Mouse (Mus musculus) limb, embryonic 11.5 days (tissue): ENCODE data around the gene Suds3. TPM values are rescaled to one million over a fixed set of nuclear protein-coding genes. Genes with fewer than 3 reads are reported as not detected.

Experiments used
- ATAC-seq: fragments of 200-750 bp; cut with Nextera tagmentation; 2 replicates; pipeline ENCODE4 v1.8.0; 2017; ENCODE audit warnings: low read depth; ENCODE audit not compliant: insufficient number of reproducible peaks, low FRiP score, low TSS enrichment
- DNase-seq: peaks from one replicate; pipeline ENCODE4 v3.0.0-alpha.2; 2015; ENCODE audit warnings: low spot score
- H3K27ac ChIP-seq: fragments of 300-500 bp; sonication (generic); replicated peaks from 2 replicates; pipeline ENCODE4 v1.5.1; 2014; ENCODE audit warnings: low read depth, mild to moderate bottlenecking, low read length
- H3K27me3 ChIP-seq: fragments of 300-500 bp; sonication (generic); 2 replicates; pipeline ENCODE4 v1.6.1; 2014; ENCODE audit warnings: mild to moderate bottlenecking, low read length, mixed read lengths; ENCODE audit not compliant: control insufficient read depth, insufficient read depth
- H3K36me3 ChIP-seq: fragments of 300-500 bp; sonication (generic); 2 replicates; pipeline ENCODE4 v1.6.1; 2014; ENCODE audit warnings: mild to moderate bottlenecking, low read length, moderate library complexity, mixed read lengths; ENCODE audit not compliant: control insufficient read depth, insufficient read depth
- H3K4me1 ChIP-seq: fragments of 300-500 bp; sonication (generic); 2 replicates; pipeline ENCODE4 v1.6.1; 2014; ENCODE audit warnings: low read length, mixed read lengths; ENCODE audit not compliant: control insufficient read depth, insufficient read depth
- H3K4me2 ChIP-seq: fragments of 300-500 bp; sonication (generic); 2 replicates; pipeline ENCODE4 v1.6.1; 2014; ENCODE audit warnings: low read depth, mild to moderate bottlenecking, moderate library complexity; ENCODE audit not compliant: severe bottlenecking
- H3K4me3 ChIP-seq: fragments of 300-500 bp; sonication (generic); 2 replicates; pipeline ENCODE4 v1.5.1; 2014; ENCODE audit warnings: low read depth, low read length
- H3K9ac ChIP-seq: fragments of 300-500 bp; sonication (generic); 2 replicates; pipeline ENCODE4 v1.6.1; 2014; ENCODE audit warnings: mild to moderate bottlenecking, low read length
- H3K9me3 ChIP-seq: fragments of 300-500 bp; sonication (generic); 2 replicates; pipeline ENCODE4 v1.6.1; 2016; ENCODE audit warnings: low read length; ENCODE audit not compliant: control insufficient read depth
- WGBS: fragments of 180-500 bp; shearing (Covaris S2); extraction: QIAGEN DNeasy Blood & Tissue Kit; methylation state at CpG from one replicate; pipeline ENCODE4 v1.1.7; 2014; 5-methylcytosine and 5-hydroxymethylcytosine counted together
- polyA plus RNA-seq: library from polyadenylated mRNA; unstranded; fragments of >200 nt; fragmentation: Nextera tagmentation; extraction: Ambion mirVana; gene quantifications from 2 replicates; pipeline ENCODE4 v1.2.1, GENCODE M21; 2014

Gene Suds3
- polyA plus RNA-seq, 1 experiment from 2014 or later: 54.0 TPM

GRCm38 (mm10) chr5:117087718-117088117 is 28.2 kb downstream of the Suds3 start:
- no peak overlapping the region for H3K27ac ChIP-seq
- DNase-seq: peak; percentile 30
- no peaks in the 10 kb centered on the region for H3K4me1 ChIP-seq
- 11% methylated on average over 13 of the region's 13 CpGs for WGBS
- H3K27me3 ChIP-seq: no peaks in the 10 kb centered on the region
- H3K9ac ChIP-seq: no peak overlapping the region
- no peaks in the 10 kb centered on the region for H3K9me3 ChIP-seq
- H3K4me2 ChIP-seq: peak overlapping the region; percentile 7; the same call in 1 of the 2 replicates
- H3K36me3 ChIP-seq: peaks cover 12% of the 10 kb centered on the region; the same call in 1 of the 2 replicates
- H3K4me3 ChIP-seq: no peak overlapping the region
- ATAC-seq: no peak

- Histone ChIP-seq H3K36me3 (no peaks in the 10 kb centered on the region), H3K27me3 (no peaks in the 10 kb centered on the region), H3K4me2 (0 out of 2 replicates have a peak overlapping the region, but pooled peaks have one; percentile 20), H3K27ac (no peak overlapping the region), H3K4me3 (no peak overlapping the region), H3K9ac (no peak overlapping the region), H3K9me3 (no peaks in the 10 kb centered on the region), H3K4me1 (no peaks in the 10 kb centered on the region)
- DNase-seq: peak; percentile 74
- peak; percentile 67; the same call in 1 of the 2 replicates for ATAC-seq
- 12% methylated on average over 10 of the region's 10 CpGs for WGBS
Measured at GRCm38 (mm10) chr5:117069498-117069894, 46.4 kb downstream of the Suds3 start.

GRCm38 (mm10) chr5:117068808-117069497 is 47.0 kb downstream of the Suds3 start:
- DNase-seq: peak; percentile 59

GRCm38 (mm10) chr5:117068181-117068580 is 47.7 kb downstream of the Suds3 start:
- DNase-seq (peak; percentile 56), ATAC-seq (no peak)
- 81% methylated on average over 13 of the region's 13 CpGs for WGBS

More at GRCm38 (mm10) chr5:117068808-117069497, 47.0 kb downstream of the Suds3 start:
- H3K9ac ChIP-seq: no peak overlapping the region
- H3K4me1 ChIP-seq: no peaks in the 10 kb centered on the region
- H3K4me2 ChIP-seq: 0 out of 2 replicates have a peak overlapping the region, but pooled peaks have one; percentile 20
- H3K9me3 ChIP-seq: no peaks in the 10 kb centered on the region
- H3K27ac ChIP-seq: no peak overlapping the region; the same call in 1 of the 2 replicates
- WGBS: 16% methylated on average over 19 of the region's 19 CpGs
- H3K36me3 ChIP-seq: no peaks in the 10 kb centered on the region
- no peaks in the 10 kb centered on the region for H3K27me3 ChIP-seq
- peak; percentile 70; the same call in 1 of the 2 replicates for ATAC-seq
- no peak overlapping the region for H3K4me3 ChIP-seq

GRCm38 (mm10) chr5:117061251-117061650 is 54.7 kb downstream of the Suds3 start:
- WGBS: 27% methylated on average over 2 of the region's 2 CpGs
- Histone ChIP-seq H3K4me3 (no peak overlapping the region), H3K4me2 (no peak overlapping the region), H3K27ac (no peak overlapping the region), H3K27me3 (no peaks in the 10 kb centered on the region), H3K4me1 (no peaks in the 10 kb centered on the region), H3K9ac (no peak overlapping the region), H3K9me3 (no peaks in the 10 kb centered on the region), H3K36me3 (no peaks in the 10 kb centered on the region)
- ATAC-seq (no peak), DNase-seq (no peak)

More at GRCm38 (mm10) chr5:117068181-117068580, 47.7 kb downstream of the Suds3 start:
- no peaks in the 10 kb centered on the region for H3K4me1 ChIP-seq
- no peaks in the 10 kb centered on the region for H3K36me3 ChIP-seq
- H3K4me3 ChIP-seq: no peak overlapping the region
- H3K27ac ChIP-seq: no peak overlapping the region
- H3K9me3 ChIP-seq: no peaks in the 10 kb centered on the region
- H3K4me2 ChIP-seq: no peak overlapping the region
- H3K27me3 ChIP-seq: no peaks in the 10 kb centered on the region
- no peak overlapping the region for H3K9ac ChIP-seq

GRCm38 (mm10) chr5:117060484-117061130 is 55.3 kb downstream of the Suds3 start:
- Histone ChIP-seq H3K4me2 (no peak overlapping the region), H3K4me1 (no peaks in the 10 kb centered on the region), H3K9me3 (no peaks in the 10 kb centered on the region), H3K27me3 (no peaks in the 10 kb centered on the region), H3K4me3 (no peak overlapping the region), H3K27ac (no peak overlapping the region), H3K9ac (no peak overlapping the region), H3K36me3 (no peaks in the 10 kb centered on the region)
- 80% methylated on average over 18 of the region's 18 CpGs for WGBS
- no peak for DNase-seq
- no peak for ATAC-seq

GRCm38 (mm10) chr5:117049940-117050339 is 66.0 kb downstream of the Suds3 start:
- Histone ChIP-seq H3K27me3 (no peaks in the 10 kb centered on the region), H3K4me3 (no peak overlapping the region), H3K36me3 (no peaks in the 10 kb centered on the region), H3K9ac (no peak overlapping the region), H3K4me1 (no peaks in the 10 kb centered on the region), H3K9me3 (no peaks in the 10 kb centered on the region), H3K4me2 (no peak overlapping the region), H3K27ac (no peak overlapping the region)
- ATAC-seq: no peak
- 92% methylated on average over 7 of the region's 7 CpGs for whole genome bisulfite sequencing
- DNase-seq: no peak

- H3K4me1 ChIP-seq: no peaks in the 10 kb centered on the region
- H3K27ac ChIP-seq: no peak overlapping the region
- ATAC-seq (no peak), DNase-seq (no peak)
- H3K4me2 ChIP-seq: no peak overlapping the region
- H3K27me3 ChIP-seq: no peaks in the 10 kb centered on the region
- 75% methylated on average over 10 of the region's 10 CpGs for WGBS
- no peaks in the 10 kb centered on the region for H3K9me3 ChIP-seq
- H3K36me3 ChIP-seq: no peaks in the 10 kb centered on the region
- no peak overlapping the region for H3K9ac ChIP-seq
- no peak overlapping the region for H3K4me3 ChIP-seq
Measured at GRCm38 (mm10) chr5:117045101-117045500, 70.8 kb downstream of the Suds3 start.
